Mouse (Mus musculus): ENCODE measurements around the gene Zfp422. TPM values are rescaled to one million over a fixed set of nuclear protein-coding genes. Genes with fewer than 3 reads are reported as not detected.
"Not testable (repeated sequence)": the region's sequence is repeated elsewhere in the genome, so short reads cannot be mapped to it uniquely, and the experiment has no call there.

Gene Zfp422
- total RNA-seq, 2 experiments from 2014 or later: 25.2 to 29.6 TPM

DNA sequence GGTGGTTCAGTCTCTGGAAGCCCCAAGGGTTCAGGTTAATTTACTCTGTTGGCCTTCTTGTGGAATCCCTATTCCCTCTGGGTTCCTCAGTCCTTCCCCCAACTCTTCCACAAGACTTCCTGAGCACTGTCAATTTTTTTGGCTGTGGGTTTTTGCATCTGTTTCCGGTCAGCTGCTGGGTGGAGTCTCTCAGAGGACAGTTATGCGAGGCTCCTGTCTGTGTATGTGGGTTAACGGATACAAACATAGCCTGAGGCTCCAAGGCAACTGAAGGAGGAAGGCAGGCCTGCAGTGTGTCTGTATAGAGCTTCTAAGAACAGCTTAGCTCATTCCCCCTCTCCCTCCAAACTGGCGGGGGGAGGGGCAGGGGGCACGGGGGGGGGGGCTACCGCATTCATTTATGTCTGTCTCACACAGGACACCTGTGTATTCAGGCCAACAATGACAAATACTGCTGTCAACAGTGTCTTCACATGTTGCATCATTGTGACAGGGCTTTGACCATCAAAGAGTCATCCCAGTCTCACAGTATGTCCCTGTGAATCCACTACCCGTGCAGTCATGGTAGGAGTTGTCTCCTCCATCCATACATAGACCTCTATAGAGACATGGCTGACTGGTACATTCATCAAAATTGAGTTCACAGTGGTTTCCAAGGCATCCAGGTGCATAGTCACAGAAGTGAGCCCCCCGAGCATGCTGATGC, 7.3 kb downstream of the Zfp422 start:
- intact Hi-C loops (cut with DNase I): no loop called here
- DNase-seq (ENCODE audit: low spot score in 2 of 2): no peak

DNA sequence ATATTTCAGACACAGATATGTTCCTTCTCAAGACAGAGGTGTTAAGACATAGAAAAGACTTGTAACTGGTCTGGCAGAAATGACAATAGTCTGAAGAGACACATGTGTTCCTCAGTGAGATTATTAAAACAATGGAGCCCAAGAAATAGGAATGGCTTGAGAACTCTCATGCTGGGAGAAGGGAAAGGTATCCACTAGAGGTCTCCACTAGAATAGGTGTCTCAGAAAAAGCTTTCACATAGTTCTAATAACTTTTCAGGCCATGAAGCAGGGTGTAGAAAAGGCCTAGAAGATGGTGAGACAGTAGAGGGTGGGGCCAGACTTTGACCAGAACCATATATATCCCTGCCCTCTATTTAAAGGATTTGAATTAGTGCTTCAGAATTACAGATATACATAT, 10.7 kb downstream of the Zfp422 start:
- intact Hi-C loops (cut with DNase I): no loop called here

GRCm38 (mm10) chr6:116615719-116616118, 13.1 kb downstream of the Zfp422 start:
- intact Hi-C loops (cut with DNase I): no loop called here
- no peak for DNase-seq (ENCODE audit: low spot score in 2 of 2)

More for the DNA sequence above, 10.7 kb downstream of the Zfp422 start:
- DNase-seq (ENCODE audit: low spot score in 2 of 2): no peak

GRCm38 (mm10) chr6:116607230-116607629, 21.6 kb downstream of the Zfp422 start:
- intact Hi-C loops (cut with DNase I): no loop called here
- DNase-seq (ENCODE audit: low spot score in 2 of 2): no peak

DNA sequence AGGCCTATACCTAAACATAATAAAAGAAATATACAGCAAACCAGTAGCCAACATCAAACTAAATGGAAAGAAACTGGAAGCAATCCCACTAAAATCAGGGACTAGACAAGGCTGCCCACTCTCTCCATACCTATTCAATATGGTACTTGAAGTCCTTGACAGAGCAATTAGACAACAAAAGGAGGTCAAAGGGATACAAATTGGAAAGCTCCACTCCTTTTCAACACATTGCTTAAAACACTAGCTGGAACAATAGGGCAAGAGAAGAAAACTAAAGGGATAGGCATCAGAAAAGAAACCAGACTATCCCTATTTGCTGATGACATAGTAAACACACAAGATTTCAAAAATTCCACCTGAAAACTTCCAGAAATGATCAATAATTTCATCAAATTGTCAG, 27.8 kb downstream of the Zfp422 start:
- DNase-seq (ENCODE audit: low spot score in 2 of 2); intact Hi-C loops (cut with DNase I): not testable (repeated sequence)

GRCm38 (mm10) chr6:116584095-116584494, 44.7 kb downstream of the Zfp422 start, which contains the start of gene Olfr215:
Gene Olfr215 (minus strand): TSS chr6:116584195.
- intact Hi-C loops (cut with DNase I): no loop called here
- no peak for DNase-seq (ENCODE audit: low spot score in 2 of 2)

Small RNA genes within 50 kb of the gene (microRNA-seq; reads per million reads assigned to microRNA genes)
- gene Mir7043: 0 to 0.53 reads per million in 2 experiments

Other genes with a start within 250 kb of the Zfp422 start
- gene Alox5, start 167.8 kb downstream of the Zfp422 start, total RNA-seq (2021): 1 to 10 TPM; 1.3 to 3.0 TPM
- gene Olfr211, start 139.9 kb downstream of the Zfp422 start, total RNA-seq (2021): not detected
- gene Olfr212, start 122.5 kb downstream of the Zfp422 start, total RNA-seq (2021): not detected
- gene Olfr213, start 90.5 kb downstream of the Zfp422 start, total RNA-seq (2021): not detected
- 1 to 10 TPM; 2.3 to 3.3 TPM for gene Gm5580, start 77.9 kb downstream of the Zfp422 start, total RNA-seq (2021)
- not detected for gene Olfr214, start 74.8 kb downstream of the Zfp422 start, total RNA-seq (2021)
- gene Olfr215, start 44.8 kb downstream of the Zfp422 start, total RNA-seq (2021): not detected
- 10 to 100 TPM in 1 of 2 experiments, 1 to 10 TPM in 1; 2.5 to 12.4 TPM for gene Depp1, start 21.6 kb upstream of the Zfp422 start, total RNA-seq (2021)
- gene Rassf4, start 45.0 kb upstream of the Zfp422 start, total RNA-seq (2021): 1 to 10 TPM; 4.3 to 5.0 TPM
- 1 to 10 TPM; 1.0 to 1.2 TPM for gene Tmem72, start 87.9 kb upstream of the Zfp422 start, total RNA-seq (2021)

Data from left cerebral cortex, postnatal 14 days (tissue).